Mouse (Mus musculus): Measurements from ENCODE around the gene Rwdd2b. TPM values are rescaled to one million over a fixed set of nuclear protein-coding genes. Genes with fewer than 3 reads are reported as not detected.
A peak's percentile ranks its signal among the peaks of the same experiment; 100 is the strongest.

Rwdd2b gene
- polyA plus RNA-seq, 1 experiment from 2014 or later = 10.4 TPM

DNA sequence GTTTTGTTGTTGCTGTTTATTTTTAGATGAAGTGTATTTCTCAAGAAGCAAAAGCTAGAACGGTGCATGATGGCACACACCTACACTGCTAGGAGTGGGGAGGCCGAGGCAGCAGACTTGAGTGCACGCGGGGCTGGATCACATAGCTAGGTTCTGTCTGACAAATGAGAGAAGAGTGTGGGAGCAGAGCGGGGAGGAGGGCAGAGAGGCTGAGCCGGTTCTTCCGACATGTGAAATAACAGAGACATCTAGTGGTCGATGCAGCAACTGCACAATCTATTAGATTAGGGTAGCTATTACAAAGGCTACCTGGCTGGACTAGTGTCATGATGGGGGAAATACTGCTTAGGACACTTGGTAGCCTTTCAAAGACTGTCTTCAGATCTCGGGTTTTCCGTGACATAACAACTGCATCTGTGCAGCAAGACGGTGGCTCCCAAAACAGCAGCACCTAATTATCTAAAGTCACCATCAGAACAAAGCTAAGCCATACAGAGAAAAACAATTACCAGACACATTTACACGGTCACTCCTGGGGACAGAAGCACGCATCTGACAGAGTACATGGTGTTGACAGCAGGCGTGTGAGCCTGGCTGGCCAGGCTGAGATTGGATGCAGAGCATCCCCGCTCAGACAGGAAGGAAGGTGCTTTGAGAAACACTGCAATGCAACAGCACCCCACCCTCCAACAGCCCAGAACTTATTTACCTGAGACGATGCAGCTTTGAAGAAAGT lies 46.4 kb downstream of the Rwdd2b start:
- Histone ChIP-seq H3K27me3 (replicated peaks) (no peaks in the 10 kb centered on the region), H3K27ac (no peak overlapping the region), H3K4me3 (replicated peaks) (no peak overlapping the region), H3K4me2 (no peak overlapping the region), H3K4me1 (no peaks in the 10 kb centered on the region), H3K36me3 (peaks cover 30% of the 10 kb centered on the region), H3K9me3 (no peaks in the 10 kb centered on the region), H3K9ac (no peak overlapping the region)
- ATAC-seq (ENCODE audit: insufficient read depth, low FRiP score, low read depth) = peak; percentile 66
- WGBS = 50% methylated on average over 16 of the region's 16 CpGs

DNA sequence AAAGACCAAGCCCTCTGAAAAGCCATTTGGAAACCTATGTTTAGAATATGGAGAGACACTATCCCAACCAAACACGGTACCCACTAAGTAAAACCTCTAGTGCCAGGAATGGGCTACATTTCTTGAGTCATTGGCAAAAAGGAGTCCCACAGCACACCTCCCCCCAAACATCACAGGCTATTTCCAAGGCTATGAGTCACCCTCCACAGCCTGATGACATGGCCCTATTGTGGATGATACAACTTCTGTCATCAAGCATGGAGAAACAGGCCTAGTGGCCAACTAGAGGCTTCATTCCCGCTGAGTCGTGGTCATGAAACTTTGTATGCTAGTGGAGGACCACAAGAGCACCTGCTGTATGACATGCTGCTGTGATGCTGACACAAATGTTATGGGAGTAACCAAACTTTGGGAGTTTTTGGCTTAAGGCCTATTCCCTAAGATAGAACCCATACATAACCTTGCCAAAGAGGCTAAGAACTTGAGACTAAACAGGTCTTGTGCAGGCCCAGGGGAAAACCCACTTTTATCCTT lies 52.9 kb downstream of the Rwdd2b start:
- H3K4me3 ChIP-seq (replicated peaks) = no peak overlapping the region
- H3K4me2 ChIP-seq = no peak overlapping the region
- no peak overlapping the region for H3K27ac ChIP-seq
- no peaks in the 10 kb centered on the region for H3K9me3 ChIP-seq
- no peak for ATAC-seq (ENCODE audit: insufficient read depth, low FRiP score, low read depth)
- H3K36me3 ChIP-seq = peaks cover 20% of the 10 kb centered on the region; the same call in 1 of the 2 replicates
- H3K4me1 ChIP-seq = no peaks in the 10 kb centered on the region
- 95% methylated on average over 3 of the region's 3 CpGs for WGBS
- no peak overlapping the region for H3K9ac ChIP-seq
- H3K27me3 ChIP-seq (replicated peaks) = no peaks in the 10 kb centered on the region

DNA sequence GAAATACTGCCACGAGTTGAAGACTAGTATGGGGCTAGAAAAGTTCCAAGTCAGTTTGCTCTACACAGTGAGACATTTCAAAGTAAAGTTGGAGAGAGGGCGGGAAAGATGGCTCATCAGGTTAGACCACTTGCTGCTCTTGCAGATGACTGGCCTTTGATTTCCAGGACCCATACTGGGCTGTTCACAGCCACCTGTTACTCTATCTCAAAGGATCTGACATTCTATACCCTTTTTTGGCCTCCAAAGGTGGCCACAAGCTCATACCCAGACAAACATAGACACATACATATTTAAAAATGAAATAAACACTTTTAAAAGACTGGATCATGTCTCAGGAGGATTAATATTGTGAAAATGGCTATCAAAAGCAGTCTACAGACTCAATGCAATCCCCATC lies 56.0 kb downstream of the Rwdd2b start:
- ATAC-seq (ENCODE audit: insufficient read depth, low FRiP score, low read depth) = no peak
- H3K9ac ChIP-seq = no peak overlapping the region
- no peaks in the 10 kb centered on the region for H3K4me1 ChIP-seq
- WGBS = 79% methylated on average over 2 of the region's 2 CpGs
- peaks cover 36% of the 10 kb centered on the region for H3K36me3 ChIP-seq
- H3K4me3 ChIP-seq (replicated peaks) = no peak overlapping the region
- no peaks in the 10 kb centered on the region for H3K27me3 ChIP-seq (replicated peaks)
- no peak overlapping the region for H3K27ac ChIP-seq
- H3K4me2 ChIP-seq = no peak overlapping the region
- no peaks in the 10 kb centered on the region for H3K9me3 ChIP-seq

Other genes with a start within 250 kb of the Rwdd2b start
- 22.2 and 24.8 TPM in 2 replicates for gene N6amt1, start 86.4 kb downstream of the Rwdd2b start, polyA plus RNA-seq (2015; fragmentation: Nextera tagmentation; extraction: Ambion mirVana)
- gene Ltn1, start 8.0 kb downstream of the Rwdd2b start, polyA plus RNA-seq (2015; fragmentation: Nextera tagmentation; extraction: Ambion mirVana) = 23.2 and 27.0 TPM in 2 replicates
- gene Usp16, start 14.1 kb upstream of the Rwdd2b start, polyA plus RNA-seq (2015; fragmentation: Nextera tagmentation; extraction: Ambion mirVana) = 41.7 and 42.2 TPM in 2 replicates
- gene Cct8, start 55.3 kb upstream of the Rwdd2b start, polyA plus RNA-seq (2015; fragmentation: Nextera tagmentation; extraction: Ambion mirVana) = 389 and 416 TPM in 2 replicates
- gene Map3k7cl, start 112.8 kb upstream of the Rwdd2b start, polyA plus RNA-seq (2015; fragmentation: Nextera tagmentation; extraction: Ambion mirVana) = 0.73 and 0.94 TPM in 2 replicates

All from stomach, embryonic 15.5 days (tissue).